Mouse (Mus musculus): ENCODE measurements at regions not wholly inside any gene's neighbourhood (a gene's known extent, or its start where the extent isn't known, plus 50 kb on each side); places are given as distances from the start of the nearest gene placed in this dataset.

GRCm38 (mm10) chr19:37824155-37824554 is 126.6 kb downstream of the Cyp26a1 start:
- TF ChIP-seq CTCF (IDR thresholded peaks at IDR 0.05; ENCODE audit: low read depth) (no peak), EP300 (IDR thresholded peaks at IDR 0.05; ENCODE audit: low read depth) (no peak)
